Mouse (Mus musculus) heart, embryonic 10.5 days (tissue): Measurements from ENCODE around the gene Serpinf2. TPM values are rescaled to one million over a fixed set of nuclear protein-coding genes. Genes with fewer than 3 reads are reported as not detected.
A peak's percentile ranks its signal among the peaks of the same experiment; 100 is the strongest.

Source experiments
- DNase-seq: peaks from one replicate; pipeline ENCODE4 v3.0.0-alpha.2; 2017; ENCODE audit warnings: low spot score
- H3K27ac ChIP-seq: fragments of 300-500 bp; sonication (generic); 2 replicates; pipeline ENCODE4 v1.5.1; 2016; ENCODE audit warnings: mild to moderate bottlenecking
- H3K27me3 ChIP-seq: fragments of 300-500 bp; sonication (generic); 2 replicates; pipeline ENCODE4 v1.6.1; 2016; ENCODE audit warnings: mild to moderate bottlenecking; ENCODE audit not compliant: poor library complexity, insufficient read depth, severe bottlenecking
- H3K36me3 ChIP-seq: fragments of 300-500 bp; sonication (generic); 2 replicates; pipeline ENCODE4 v1.6.1; 2016; ENCODE audit warnings: mild to moderate bottlenecking, moderate library complexity
- H3K4me1 ChIP-seq: fragments of 300-500 bp; sonication (generic); 2 replicates; pipeline ENCODE4 v1.6.1; 2016; ENCODE audit warnings: mild to moderate bottlenecking
- H3K4me3 ChIP-seq: fragments of 300-500 bp; sonication (generic); 2 replicates; pipeline ENCODE4 v1.5.1; 2016; ENCODE audit warnings: mild to moderate bottlenecking, moderate library complexity
- H3K9me3 ChIP-seq: fragments of 300-500 bp; sonication (generic); 2 replicates; pipeline ENCODE4 v1.6.1; 2016; ENCODE audit warnings: mild to moderate bottlenecking, moderate library complexity
- WGBS: fragments of 180-500 bp; shearing (Covaris S2); methylation state at CpG from one replicate; pipeline ENCODE4 v1.1.7; 2016; 5-methylcytosine and 5-hydroxymethylcytosine counted together
- polyA plus RNA-seq: library from polyadenylated mRNA; unstranded; fragments of >200 nt; fragmentation: Nextera tagmentation; extraction: Ambion mirVana; gene quantifications from 2 replicates; pipeline ENCODE4 v1.2.1, GENCODE M21; 2016

The Serpinf2 gene
- polyA plus RNA-seq, 1 experiment from 2014 or later: 98.2 TPM

DNA sequence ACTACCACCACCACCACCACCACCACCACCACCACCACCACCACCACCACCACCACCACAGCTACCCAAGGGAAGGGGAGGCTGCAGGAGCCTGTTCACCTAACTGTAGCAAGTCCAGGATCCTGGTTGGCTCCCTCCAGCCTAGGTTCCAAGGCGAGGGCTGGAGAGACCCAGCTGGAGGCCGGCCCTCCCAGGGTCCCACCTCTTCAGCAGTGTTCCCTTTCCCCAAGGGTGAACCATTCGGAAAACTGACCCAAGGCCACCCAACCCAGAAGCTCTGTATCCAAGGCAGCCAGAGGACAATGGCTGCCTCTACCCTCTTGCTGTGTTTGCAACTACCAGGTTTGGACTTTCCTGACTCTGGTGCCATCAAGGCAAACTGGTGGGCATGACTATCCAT, 560 bp upstream of the Serpinf2 start:
- Histone ChIP-seq H3K27me3 (0 out of 2 replicates have a peak, but pooled peaks cover 5% of the 10 kb centered on the region), H3K27ac (no peak overlapping the region), H3K4me3 (no peak overlapping the region), H3K9me3 (no peaks in the 10 kb centered on the region), H3K4me1 (peaks cover 26% of the 10 kb centered on the region), H3K36me3 (peaks cover 38% of the 10 kb centered on the region)
- DNase-seq: no peak
- 80% methylated on average over 3 of the region's 3 CpGs for WGBS

DNA sequence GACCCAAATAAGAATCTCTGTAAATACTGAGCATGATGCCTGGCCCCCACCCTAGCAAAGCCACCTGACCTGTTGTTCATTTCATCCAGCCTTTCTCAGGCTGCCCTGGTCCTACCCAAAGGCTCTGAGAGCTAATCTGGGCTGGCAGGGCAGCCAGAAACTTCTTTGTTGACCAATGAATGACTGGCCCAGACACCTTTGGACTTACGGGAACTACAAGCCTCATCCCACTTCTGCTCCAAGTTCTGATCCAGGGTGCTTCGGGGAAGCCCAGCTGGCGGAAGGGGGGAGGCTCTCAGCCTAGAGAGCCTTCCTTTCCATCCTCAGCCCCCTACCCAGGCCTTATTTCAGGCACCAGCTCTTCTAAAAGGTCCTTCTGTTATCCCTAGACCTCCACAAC, 587 bp downstream of the Serpinf2 start:
- no peak for DNase-seq
- Histone ChIP-seq H3K4me3 (no peak overlapping the region), H3K9me3 (peaks cover 6% of the 10 kb centered on the region), H3K27me3 (0 out of 2 replicates have a peak, but pooled peaks cover 5% of the 10 kb centered on the region), H3K27ac (no peak overlapping the region), H3K4me1 (peaks cover 14% of the 10 kb centered on the region), H3K36me3 (peaks cover 26% of the 10 kb centered on the region)
- WGBS: 89% methylated on average over 3 of the region's 3 CpGs

DNA sequence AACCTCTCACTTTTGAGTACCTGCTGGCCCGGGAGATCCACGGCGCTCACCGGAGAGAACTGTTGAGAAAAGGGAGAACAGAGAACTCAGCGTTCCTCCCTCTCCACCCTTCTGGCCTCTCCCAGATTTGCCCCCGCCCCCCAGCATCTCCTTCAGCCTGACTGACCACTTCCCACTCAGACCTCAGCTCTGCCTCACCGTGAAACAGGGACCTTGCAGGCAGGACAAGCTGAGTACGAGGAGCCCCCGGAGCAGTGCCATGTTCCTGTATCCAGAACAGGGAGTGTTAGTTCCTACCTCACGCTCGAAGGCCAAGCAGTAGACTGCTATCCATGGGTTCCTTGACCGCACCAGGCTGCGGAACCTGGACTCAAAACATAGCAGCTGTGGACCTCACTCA, 1.2 kb downstream of the Serpinf2 start:
- peaks cover 10% of the 10 kb centered on the region; the same call in 1 of the 2 replicates for H3K4me1 ChIP-seq
- 81% methylated on average over 13 of the region's 13 CpGs for WGBS
- no peak for DNase-seq
- no peak overlapping the region for H3K27ac ChIP-seq
- peaks cover 25% of the 10 kb centered on the region for H3K36me3 ChIP-seq
- H3K4me3 ChIP-seq: peak overlapping the region; percentile 18; the same call in 1 of the 2 replicates
- peaks cover 6% of the 10 kb centered on the region for H3K9me3 ChIP-seq
- H3K27me3 ChIP-seq: 0 out of 2 replicates have a peak, but pooled peaks cover 5% of the 10 kb centered on the region

DNA sequence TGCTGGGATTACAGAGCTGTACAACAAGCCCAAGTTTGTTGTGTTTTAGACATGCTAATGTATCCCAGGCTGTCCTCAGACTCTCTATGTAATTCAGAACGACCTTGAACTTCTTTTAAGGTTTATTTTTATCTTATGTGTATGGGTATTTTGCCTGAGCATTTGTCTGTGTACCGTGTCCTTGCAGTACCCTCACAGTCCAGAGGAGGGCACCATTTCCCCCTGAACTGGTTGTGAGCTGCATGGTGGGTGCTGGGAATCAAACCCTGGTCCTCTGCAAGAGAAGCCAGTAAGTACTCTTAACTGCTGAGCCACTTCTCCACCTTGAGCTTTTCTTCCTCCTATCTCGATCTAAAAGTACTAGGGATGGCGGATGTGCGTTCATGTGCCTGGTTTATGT, 5.3 kb downstream of the Serpinf2 start:
- Histone ChIP-seq H3K4me1 (peaks cover 10% of the 10 kb centered on the region; the same call in 1 of the 2 replicates), H3K4me3 (no peak overlapping the region), H3K9me3 (peaks cover 6% of the 10 kb centered on the region), H3K27ac (no peak overlapping the region), H3K27me3 (0 out of 2 replicates have a peak, but pooled peaks cover 5% of the 10 kb centered on the region), H3K36me3 (no peaks in the 10 kb centered on the region)
- 87% methylated on average over 5 of the region's 5 CpGs for WGBS
- no peak for DNase-seq

DNA sequence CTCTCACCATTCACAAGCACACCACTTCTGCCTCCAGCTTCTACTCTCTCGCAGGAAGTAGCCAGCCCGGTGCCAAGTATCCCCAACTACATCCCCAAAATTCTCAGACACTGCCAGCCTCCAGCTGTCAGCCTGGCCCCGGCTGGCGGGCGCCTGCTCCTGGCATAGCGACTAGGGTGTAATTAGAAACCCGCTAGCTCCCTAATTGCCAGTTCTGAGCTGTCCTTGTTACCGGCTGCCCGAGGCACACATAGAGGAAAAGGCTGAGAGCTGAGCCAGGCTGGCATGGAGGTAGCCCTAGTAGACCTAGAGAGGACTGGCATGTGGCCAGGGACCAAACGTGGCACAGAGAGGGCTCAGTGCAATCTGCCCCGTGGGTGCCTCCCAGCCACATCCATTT, 8.1 kb downstream of the Serpinf2 start:
- WGBS: 87% methylated on average over 11 of the region's 11 CpGs
- Histone ChIP-seq H3K36me3 (no peaks in the 10 kb centered on the region), H3K9me3 (peaks cover 6% of the 10 kb centered on the region), H3K27ac (no peak overlapping the region), H3K27me3 (no peaks in the 10 kb centered on the region), H3K4me3 (no peak overlapping the region), H3K4me1 (peaks cover 3% of the 10 kb centered on the region; the same call in 1 of the 2 replicates)
- no peak for DNase-seq

DNA sequence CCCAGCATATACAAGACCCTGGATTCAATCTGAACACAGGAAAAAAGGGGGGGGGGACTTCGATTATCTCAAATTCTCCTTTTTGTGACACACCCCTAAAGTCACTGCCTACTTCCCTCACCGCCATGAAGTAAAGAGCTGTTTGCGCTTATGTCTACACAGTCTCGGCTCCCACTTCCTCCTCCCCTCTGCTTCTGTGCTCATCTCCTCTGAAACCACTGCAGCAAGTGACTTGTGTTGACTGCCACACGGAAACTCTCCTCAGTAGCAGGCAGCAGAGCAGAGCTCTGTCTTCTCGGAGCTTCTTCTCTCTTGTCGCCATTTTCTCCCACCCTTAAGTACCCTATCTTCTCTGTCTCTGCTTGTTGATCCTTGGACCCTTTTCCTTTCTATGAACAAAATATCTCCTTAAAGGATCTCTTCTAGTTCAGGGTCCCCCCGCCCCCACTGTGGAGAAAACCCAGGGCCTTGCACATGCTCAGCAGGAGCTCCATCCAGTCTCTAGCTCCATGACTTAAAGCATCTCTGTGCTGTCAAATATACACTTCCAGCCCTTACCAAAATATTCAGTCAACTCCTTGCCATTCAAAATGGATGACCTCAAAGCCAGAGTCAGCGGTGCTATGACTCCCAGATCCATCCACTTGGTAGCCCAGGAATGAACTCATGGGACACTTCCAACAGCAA, 10.2 kb downstream of the Serpinf2 start:
- Histone ChIP-seq H3K4me3 (no peak overlapping the region), H3K27ac (no peak overlapping the region), H3K4me1 (no peaks in the 10 kb centered on the region), H3K27me3 (no peaks in the 10 kb centered on the region), H3K36me3 (no peaks in the 10 kb centered on the region), H3K9me3 (peaks cover 2% of the 10 kb centered on the region; the same call in 1 of the 2 replicates)
- no peak for DNase-seq
- 76% methylated on average over 9 of the region's 9 CpGs for WGBS

DNA sequence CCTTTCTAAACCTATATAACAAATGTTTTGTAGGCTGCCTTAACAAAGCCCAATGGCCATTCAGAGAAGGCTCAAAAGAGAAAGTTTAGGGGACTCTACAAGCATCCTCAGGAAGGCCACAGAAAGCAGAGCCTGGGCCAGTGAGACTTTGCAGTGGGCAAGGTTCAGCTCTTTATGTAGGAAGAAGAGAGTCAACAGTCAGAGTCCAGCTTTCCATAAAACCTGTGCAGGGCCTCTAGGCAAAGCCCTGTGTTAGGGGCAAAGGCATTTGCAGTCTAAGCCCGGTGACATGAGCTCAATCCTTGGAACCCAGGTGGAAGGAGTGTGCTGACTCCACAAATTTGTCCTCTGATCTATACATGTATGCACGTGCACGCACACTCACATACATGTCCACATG, 14.9 kb downstream of the Serpinf2 start:
- no peaks in the 10 kb centered on the region for H3K9me3 ChIP-seq
- no peak overlapping the region for H3K4me3 ChIP-seq
- DNase-seq: no peak
- WGBS: 92% methylated on average over 3 of the region's 3 CpGs
- H3K27ac ChIP-seq: no peak overlapping the region
- H3K27me3 ChIP-seq: no peaks in the 10 kb centered on the region
- H3K36me3 ChIP-seq: no peaks in the 10 kb centered on the region
- peaks cover 25% of the 10 kb centered on the region for H3K4me1 ChIP-seq

DNA sequence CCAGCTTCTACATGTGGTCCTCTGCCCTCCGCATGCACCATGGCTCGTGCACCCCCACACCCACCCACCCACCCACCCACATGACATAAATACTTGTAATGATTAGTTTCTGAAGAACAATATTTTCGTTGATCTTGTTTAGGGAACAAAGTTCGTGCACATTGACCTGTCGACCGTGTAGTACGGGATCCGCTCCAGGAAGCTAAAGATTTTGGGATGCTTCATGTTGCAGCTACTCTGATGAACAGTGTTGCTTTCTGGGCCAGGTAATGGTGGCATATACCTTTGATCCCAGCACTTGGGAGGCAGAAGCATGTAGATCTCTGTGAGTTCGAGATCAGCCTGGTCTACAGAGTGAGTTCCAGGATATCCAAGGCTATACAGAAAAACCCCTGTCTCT, 15.4 kb downstream of the Serpinf2 start:
- H3K36me3 ChIP-seq: no peaks in the 10 kb centered on the region
- peaks cover 25% of the 10 kb centered on the region for H3K4me1 ChIP-seq
- H3K27ac ChIP-seq: no peak overlapping the region
- no peaks in the 10 kb centered on the region for H3K9me3 ChIP-seq
- no peaks in the 10 kb centered on the region for H3K27me3 ChIP-seq
- no peak for DNase-seq
- H3K4me3 ChIP-seq: no peak overlapping the region
- 88% methylated on average over 9 of the region's 9 CpGs for WGBS

DNA sequence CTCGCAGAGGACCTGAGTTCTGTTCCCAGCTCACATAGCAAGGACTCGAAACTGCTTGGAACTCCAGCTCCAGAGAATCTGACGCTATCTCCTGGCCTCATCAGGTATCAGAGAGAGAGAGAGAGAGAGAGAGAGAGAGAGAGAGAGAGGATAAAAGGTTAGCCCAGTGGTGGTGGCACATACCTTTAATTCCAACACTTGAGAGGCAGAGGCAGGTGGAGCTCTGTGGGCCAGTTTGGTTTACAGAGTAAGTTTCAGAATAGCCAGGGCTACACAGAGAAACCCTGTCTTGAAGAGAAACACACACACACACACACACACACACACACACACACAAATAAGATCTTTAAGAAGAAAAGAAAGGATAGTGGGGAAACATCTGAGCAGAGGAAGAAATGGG, 16.3 kb downstream of the Serpinf2 start:
- Histone ChIP-seq H3K4me1 (peaks cover 25% of the 10 kb centered on the region), H3K27me3 (no peaks in the 10 kb centered on the region), H3K9me3 (no peaks in the 10 kb centered on the region), H3K27ac (0 out of 2 replicates have a peak overlapping the region, but pooled peaks have one; percentile 72), H3K4me3 (no peak overlapping the region), H3K36me3 (no peaks in the 10 kb centered on the region)
- DNase-seq: no peak
- 84% methylated on average over 3 of the region's 3 CpGs for WGBS

DNA sequence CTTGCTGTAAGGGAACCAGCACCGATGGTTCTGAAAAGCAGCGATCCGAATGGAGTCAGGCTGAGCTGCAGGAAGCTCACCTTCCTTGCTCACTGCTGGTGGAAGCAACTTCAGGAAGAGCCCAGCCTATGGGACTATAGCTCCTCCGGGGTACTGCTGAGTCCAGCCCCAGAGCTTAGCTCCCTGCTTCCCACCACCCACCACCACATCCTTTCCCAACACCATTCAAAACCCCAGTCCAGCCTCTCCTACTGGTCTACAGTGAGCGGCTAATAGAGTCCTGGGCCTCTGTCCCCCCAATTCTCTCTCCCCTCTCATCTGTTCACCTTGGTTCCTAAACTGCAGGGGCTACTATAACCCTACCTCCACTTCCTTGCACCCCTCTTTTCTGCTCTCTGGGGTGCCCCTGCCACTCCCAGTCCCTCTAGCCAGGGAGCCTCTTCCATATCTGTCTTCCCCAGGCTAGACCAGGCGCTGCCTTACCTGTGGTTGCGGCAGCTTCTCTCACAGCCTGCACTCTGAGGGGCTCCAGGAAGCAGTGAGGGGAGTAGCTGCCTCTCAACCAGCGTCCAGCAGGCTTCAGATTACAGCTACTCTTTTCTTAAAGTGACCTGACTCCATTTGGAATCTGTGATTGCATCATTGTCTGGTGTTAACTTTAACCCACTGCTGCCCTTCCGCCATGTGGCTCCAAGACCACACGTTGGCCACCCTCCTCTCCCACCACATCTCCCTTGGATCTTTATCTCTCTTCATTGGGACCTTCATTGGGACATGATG, 17.2 kb downstream of the Serpinf2 start, which contains the start of gene Serpinf1:
Gene Serpinf1 (minus strand): TSS at position 689 of the 780 bp plus-strand sequence.
- 45% methylated on average over 10 of the region's 10 CpGs for WGBS
- DNase-seq: no peak
- no peaks in the 10 kb centered on the region for H3K9me3 ChIP-seq

DNA sequence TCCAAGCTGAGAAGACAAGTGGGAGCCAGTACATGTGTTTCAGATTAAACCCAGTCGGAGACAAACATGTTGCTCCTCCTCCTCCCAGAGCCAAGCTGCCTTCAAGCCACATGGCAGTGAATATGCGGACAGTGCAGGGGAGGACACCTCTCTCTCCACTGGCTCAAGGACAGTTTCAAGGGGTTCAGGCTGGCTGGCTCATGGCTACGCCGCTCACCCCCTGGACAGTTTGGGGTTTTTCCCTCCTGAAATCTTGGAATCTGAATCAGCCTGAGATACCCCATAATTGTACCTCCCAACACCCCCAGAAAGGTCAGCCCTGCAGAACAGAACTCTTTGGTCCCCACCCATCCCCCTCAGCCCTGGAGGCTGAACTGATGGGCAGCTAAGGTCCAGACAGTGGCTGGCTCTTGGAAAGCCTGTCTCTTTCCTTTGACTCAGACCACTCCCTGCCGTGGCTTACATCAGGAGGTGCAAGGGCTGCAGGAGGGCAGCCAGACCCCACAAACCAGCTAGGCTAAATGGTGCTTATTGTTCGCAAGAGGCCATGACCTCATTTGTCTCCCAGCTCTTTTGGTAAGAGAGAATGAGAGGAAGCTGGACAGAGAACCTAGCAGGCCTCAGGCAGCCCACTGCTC, 17.9 kb downstream of the Serpinf2 start:
- H3K27me3 ChIP-seq: no peaks in the 10 kb centered on the region
- peak overlapping the region; percentile 51 for H3K4me3 ChIP-seq
- peak overlapping the region; percentile 72 for H3K27ac ChIP-seq
- no peaks in the 10 kb centered on the region for H3K9me3 ChIP-seq
- H3K4me1 ChIP-seq: peaks cover 25% of the 10 kb centered on the region
- peaks cover 5% of the 10 kb centered on the region; the same call in 1 of the 2 replicates for H3K36me3 ChIP-seq
- 43% methylated on average over 6 of the region's 6 CpGs for WGBS
- no peak for DNase-seq

More for the DNA sequence above, 17.2 kb downstream of the Serpinf2 start, which contains the start of gene Serpinf1:
- Histone ChIP-seq H3K4me3 (peak within 1 kb of the TSS; percentile 51), H3K4me1 (peaks cover 25% of the 10 kb centered on the region), H3K27me3 (no peaks in the 10 kb centered on the region), H3K27ac (peak within 1 kb of the TSS; percentile 72), H3K36me3 (peaks cover 5% of the 10 kb centered on the region; the same call in 1 of the 2 replicates)

DNA sequence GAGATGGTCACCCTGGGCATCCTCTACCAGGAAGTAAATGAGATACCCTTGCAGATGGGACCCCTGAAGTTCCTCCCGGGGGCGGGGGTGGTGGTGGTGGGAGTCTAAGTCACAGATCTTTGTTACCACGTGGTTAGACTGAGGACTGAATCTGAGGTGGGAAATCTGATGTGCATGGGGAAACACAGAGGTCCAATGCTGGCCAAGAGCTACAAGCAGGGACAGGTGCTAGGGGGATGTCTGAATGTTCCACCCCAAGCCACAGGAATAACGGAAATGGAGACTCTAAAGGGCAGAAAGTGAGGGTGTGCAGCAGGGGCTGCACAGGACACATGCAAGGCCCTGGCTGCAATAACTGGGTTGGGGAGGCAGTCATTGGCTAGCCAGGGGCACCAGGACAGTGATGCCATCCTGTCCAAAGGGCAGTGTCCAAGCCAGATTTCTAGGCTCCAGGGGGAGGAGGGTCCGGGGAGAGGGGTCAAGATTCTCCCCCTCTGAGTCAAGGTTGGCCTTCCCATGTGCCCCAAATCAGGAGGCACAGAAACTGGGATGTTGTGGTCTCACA, 18.5 kb downstream of the Serpinf2 start:
- WGBS: 63% methylated on average over 5 of the region's 5 CpGs
- H3K27ac ChIP-seq: peak overlapping the region; percentile 72
- H3K4me3 ChIP-seq: peak overlapping the region; percentile 51; the same call in 1 of the 2 replicates
- H3K36me3 ChIP-seq: peaks cover 5% of the 10 kb centered on the region; the same call in 1 of the 2 replicates
- no peak for DNase-seq
- peaks cover 25% of the 10 kb centered on the region for H3K4me1 ChIP-seq
- H3K9me3 ChIP-seq: no peaks in the 10 kb centered on the region
- no peaks in the 10 kb centered on the region for H3K27me3 ChIP-seq
